Mouse (Mus musculus) heart, postnatal 0 days (tissue): ENCODE data around the gene Olfr1441. TPM values are rescaled to one million over a fixed set of nuclear protein-coding genes. Genes with fewer than 3 reads are reported as not detected.
A peak's percentile ranks its signal among the peaks of the same experiment; 100 is the strongest.

ENCODE experiments used
- ATAC-seq: fragments of 200-750 bp; cut with Nextera tagmentation; 2 replicates; pipeline ENCODE4 v1.8.0; 2017; ENCODE audit warnings: low read depth, moderate number of reproducible peaks, moderate library complexity; ENCODE audit not compliant: insufficient read depth
- DNase-seq: peaks from one replicate; pipeline ENCODE4 v3.0.0-alpha.2; 2016; ENCODE audit warnings: low spot score
- H3K27ac ChIP-seq: fragments of 300-500 bp; sonication (generic); 2 replicates; pipeline ENCODE4 v1.5.1; 2014; ENCODE audit warnings: low read depth, mild to moderate bottlenecking
- H3K27me3 ChIP-seq: fragments of 300-500 bp; sonication (generic); 2 replicates; pipeline ENCODE4 v1.6.1; 2014; ENCODE audit warnings: low read length, mixed read lengths; ENCODE audit not compliant: control insufficient read depth, insufficient read depth
- H3K36me3 ChIP-seq: fragments of 300-500 bp; sonication (generic); replicated peaks from 2 replicates; pipeline ENCODE4 v1.6.1; 2014; ENCODE audit warnings: low read length, mixed read lengths; ENCODE audit not compliant: control insufficient read depth, insufficient read depth
- H3K4me1 ChIP-seq: fragments of 300-500 bp; sonication (generic); 2 replicates; pipeline ENCODE4 v1.6.1; 2014; ENCODE audit warnings: antibody characterized with exemption; ENCODE audit not compliant: control insufficient read depth, insufficient read depth
- H3K4me2 ChIP-seq: fragments of 300-500 bp; sonication (generic); 2 replicates; pipeline ENCODE4 v1.6.1; 2014; ENCODE audit warnings: low read depth, mild to moderate bottlenecking, low read length, moderate library complexity
- H3K4me3 ChIP-seq: fragments of 300-500 bp; sonication (generic); 2 replicates; pipeline ENCODE4 v1.5.1; 2014; ENCODE audit warnings: low read depth, low read length
- H3K9ac ChIP-seq: fragments of 300-500 bp; sonication (generic); replicated peaks from 2 replicates; pipeline ENCODE4 v1.6.1; 2014; ENCODE audit warnings: low read depth, low read length, mixed read lengths
- H3K9me3 ChIP-seq: fragments of 300-500 bp; sonication (generic); replicated peaks from 2 replicates; pipeline ENCODE4 v1.6.1; 2016; ENCODE audit warnings: low read length; ENCODE audit not compliant: control insufficient read depth
- CTCF ChIP-seq: IDR thresholded peaks from 2 replicates; pipeline ENCODE4 v1.5.1; 2016; ENCODE audit warnings: antibody characterized with exemption, control low read depth, low read depth
- EP300 ChIP-seq: IDR thresholded peaks from 2 replicates; pipeline ENCODE4 v1.6.1; 2016; ENCODE audit warnings: antibody characterized with exemption, low read depth
- WGBS: fragments of 180-500 bp; shearing (Covaris S2); extraction: QIAGEN DNeasy Blood & Tissue Kit; methylation state at CpG from one replicate; pipeline ENCODE4 v1.1.7; 2014; 5-methylcytosine and 5-hydroxymethylcytosine counted together
- polyA plus RNA-seq: library from polyadenylated mRNA; unstranded; fragments of >200 nt; fragmentation: Nextera tagmentation; extraction: Ambion mirVana; gene quantifications from 2 replicates; pipeline ENCODE4 v1.2.1, GENCODE M21; 2015
- total RNA-seq: library from RNA; depleted of rRNA; stranded (reverse); fragments of >200 nt; gene quantifications from 2 replicates; pipeline ENCODE4 v1.2.3, GENCODE M21; 2014; ENCODE audit warnings: low replicate concordance

The Olfr1441 gene
- total and polyA plus RNA-seq, 2 experiments from 2014 or later, result not detected

- no peak for ATAC-seq
- Histone ChIP-seq H3K4me1 (no peaks in the 10 kb centered on the region), H3K4me3 (no peak overlapping the region), H3K9ac (no peak overlapping the region), H3K9me3 (no peaks in the 10 kb centered on the region), H3K27me3 (no peaks in the 10 kb centered on the region), H3K4me2 (no peak overlapping the region), H3K36me3 (no peaks in the 10 kb centered on the region), H3K27ac (no peak overlapping the region)
- no peak for TF ChIP-seq EP300
- TF ChIP-seq CTCF, result no peak
- WGBS, result 61% methylated on average over 6 of the region's 6 CpGs
- DNase-seq, result no peak
These were observed 3.3 kb downstream of the Olfr1441 start for GRCm38 (mm10) chr19:12420555-12420954.

GRCm38 (mm10) chr19:12421680-12422079, 4.4 kb downstream of the Olfr1441 start:
- TF ChIP-seq CTCF (no peak), EP300 (no peak)
- no peak overlapping the region for H3K9ac ChIP-seq
- WGBS, result 84% methylated on average over 1 of the region's 1 CpGs

GRCm38 (mm10) chr19:12427101-12427500, 9.9 kb downstream of the Olfr1441 start:
- TF ChIP-seq CTCF (no peak), EP300 (no peak)
- Histone ChIP-seq H3K27ac (no peak overlapping the region), H3K27me3 (no peaks in the 10 kb centered on the region), H3K4me3 (no peak overlapping the region), H3K36me3 (no peaks in the 10 kb centered on the region), H3K9ac (no peak overlapping the region), H3K4me1 (no peaks in the 10 kb centered on the region), H3K4me2 (no peak overlapping the region), H3K9me3 (no peaks in the 10 kb centered on the region)
- DNase-seq, result no peak
- ATAC-seq, result no peak
- 70% methylated on average over 5 of the region's 5 CpGs for WGBS

More at GRCm38 (mm10) chr19:12421680-12422079, 4.4 kb downstream of the Olfr1441 start:
- H3K36me3 ChIP-seq, result no peaks in the 10 kb centered on the region
- no peaks in the 10 kb centered on the region for H3K9me3 ChIP-seq
- DNase-seq (no peak), ATAC-seq (no peak)
- no peaks in the 10 kb centered on the region for H3K27me3 ChIP-seq
- H3K4me2 ChIP-seq, result no peak overlapping the region
- H3K4me1 ChIP-seq, result no peaks in the 10 kb centered on the region
- H3K27ac ChIP-seq, result no peak overlapping the region
- H3K4me3 ChIP-seq, result no peak overlapping the region

- Histone ChIP-seq H3K27me3 (no peaks in the 10 kb centered on the region), H3K4me1 (no peaks in the 10 kb centered on the region), H3K27ac (no peak within 1 kb of the TSS), H3K4me3 (no peak within 1 kb of the TSS), H3K36me3 (no peaks in the 10 kb centered on the region), H3K9me3 (no peaks in the 10 kb centered on the region), H3K4me2 (no peak within 1 kb of the TSS), H3K9ac (no peak within 1 kb of the TSS)
- no peak for DNase-seq
- no peak for TF ChIP-seq EP300
- ATAC-seq, result no peak
- 76% methylated on average over 6 of the region's 6 CpGs for WGBS
These were observed 10.4 kb downstream of the Olfr1441 start, which contains the start of gene Pfpl for GRCm38 (mm10) chr19:12427605-12428004. TSS of gene Pfpl (plus strand) at chr19:12427905.

- H3K4me3 ChIP-seq, result no peak overlapping the region
- WGBS, result 0% methylated on average over 2 of the region's 2 CpGs
- peak; percentile 14 for DNase-seq
- no peaks in the 10 kb centered on the region for H3K36me3 ChIP-seq
- no peaks in the 10 kb centered on the region for H3K4me1 ChIP-seq
- no peak overlapping the region for H3K27ac ChIP-seq
- H3K9me3 ChIP-seq, result no peaks in the 10 kb centered on the region
- no peak overlapping the region for H3K4me2 ChIP-seq
- no peak overlapping the region for H3K9ac ChIP-seq
- no peak for TF ChIP-seq EP300
- TF ChIP-seq CTCF, result peak; percentile 59
- no peak for ATAC-seq
- H3K27me3 ChIP-seq, result no peaks in the 10 kb centered on the region
These were observed 15.8 kb downstream of the Olfr1441 start for GRCm38 (mm10) chr19:12433033-12433432.

- no peak overlapping the region for H3K27ac ChIP-seq
- WGBS, result 68% methylated on average over 4 of the region's 4 CpGs
- H3K4me2 ChIP-seq, result no peak overlapping the region
- no peaks in the 10 kb centered on the region for H3K4me1 ChIP-seq
- no peaks in the 10 kb centered on the region for H3K9me3 ChIP-seq
- no peak overlapping the region for H3K4me3 ChIP-seq
- no peak for TF ChIP-seq EP300
- no peak for TF ChIP-seq CTCF
- ATAC-seq (no peak), DNase-seq (no peak)
- no peaks in the 10 kb centered on the region for H3K36me3 ChIP-seq
- no peaks in the 10 kb centered on the region for H3K27me3 ChIP-seq
- H3K9ac ChIP-seq, result no peak overlapping the region
These were observed 17.8 kb downstream of the Olfr1441 start for GRCm38 (mm10) chr19:12435011-12435416.
